Mouse (Mus musculus): ENCODE measurements at regions not wholly inside any gene's neighbourhood (a gene's known extent, or its start where the extent isn't known, plus 50 kb on each side); places are given as distances from the start of the nearest gene placed in this dataset.

DNA sequence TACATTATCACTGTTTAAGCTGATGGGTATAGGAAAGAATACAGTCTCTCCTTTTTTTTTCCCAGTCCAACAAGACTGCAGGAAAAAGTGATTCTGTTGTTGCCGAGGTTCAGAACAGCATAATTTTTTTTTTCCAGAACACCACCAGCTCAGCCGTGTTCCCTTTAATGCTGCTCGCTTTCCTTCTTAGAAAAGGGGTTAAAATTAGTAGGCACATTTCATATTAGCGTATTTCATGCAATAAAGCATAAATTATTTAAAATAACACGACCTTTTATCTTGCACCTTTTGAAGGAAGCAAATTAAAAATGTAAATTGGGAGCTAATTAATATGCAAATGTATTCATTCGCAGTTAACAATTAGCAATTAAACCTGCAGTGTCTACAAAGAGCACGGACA is 50.3 kb upstream of the Vrk1 start:
- no peak for DNase-seq (ENCODE audit: low spot score)
- H3K4me1 ChIP-seq (ENCODE audit: insufficient read depth, low read depth, low read length), result peaks cover 11% of the 10 kb centered on the region
- no peaks in the 10 kb centered on the region for H3K9me3 ChIP-seq (replicated peaks)
- H3K27me3 ChIP-seq (ENCODE audit: insufficient read depth, low read length), result peaks cover 12% of the 10 kb centered on the region
- no peaks in the 10 kb centered on the region for H3K36me3 ChIP-seq (replicated peaks)
- no peak for ATAC-seq (ENCODE audit: extremely low read depth, insufficient number of reproducible peaks, low FRiP score, poor library complexity, severe bottlenecking)
- H3K4me3 ChIP-seq (ENCODE audit: low read depth, low read length), result no peak overlapping the region
- no peak for TF ChIP-seq GATA1 (IDR thresholded peaks at IDR 0.05; ENCODE audit: borderline replicate concordance, low read length)

Measured in G1E (cell line).